Comparison of ENCODE assay signal across 9 mouse cellular contexts in genomic region chr11:90355270-90355681, GRCm38 (mm10). TPM values are rescaled to one million over a fixed set of nuclear protein-coding genes. Genes with fewer than 3 reads are reported as not detected.
DNase-seq lines count a peak whose midpoint lies in the region; ATAC-seq lines count a peak whose summit lies in the region.
"Had no signal": no experiment of that assay in that cellular context is flagged by ENCODE, and none has a peak within 500 bp of the region (broad histone marks: within the 10 kb centered on the region; RNA-seq: fewer than 3 reads in every experiment).

No protein-coding gene starts in this region.

- WGBS in neural tube, embryonic 15.5 days = 58% methylated on average over 7 of the region's 7 CpGs
- 20% methylated on average over 7 of the region's 7 CpGs for WGBS in heart, embryonic 15.5 days
- WGBS in liver, embryonic 16.5 days (ENCODE audit: insufficient replicate concordance) = 41% methylated on average over 7 of the region's 7 CpGs

- no peaks in the 10 kb centered on the region for H3K9me3 ChIP-seq in neural tube, embryonic 15.5 days (replicated peaks)
- H3K9me3 ChIP-seq in heart, embryonic 15.5 days (replicated peaks) = no peaks in the 10 kb centered on the region
- no peaks in the 10 kb centered on the region for H3K9me3 ChIP-seq in liver, embryonic 16.5 days (replicated peaks; ENCODE audit: control insufficient read depth, low read length)
- H3K9me3 ChIP-seq: stomach, embryonic 15.5 days had no signal

- DNase-seq in neural tube, embryonic 10.5 days (ENCODE audit: extremely low spot score, low spot score) = no peak
- DNase-seq in cerebellum, postnatal 10 days = peak; percentile 85 to 91
- DNase-seq in urinary bladder, adult 2 months (ENCODE audit: low spot score) = peak; percentile 49
- DNase-seq in thymus, postnatal 0 days (ENCODE audit: low spot score) = no peak
- DNase-seq in thymus, postnatal 14 days = no peak

- H3K4me2 ChIP-seq in neural tube, embryonic 15.5 days = no peak overlapping the region
- H3K4me2 ChIP-seq in heart, embryonic 15.5 days = no peak overlapping the region
- H3K4me2 ChIP-seq in liver, embryonic 16.5 days (ENCODE audit: low read depth, low read length) = no peak overlapping the region
- H3K4me2 ChIP-seq: stomach, embryonic 15.5 days had no signal

- peaks cover 25% of the 10 kb centered on the region for H3K4me1 ChIP-seq in neural tube, embryonic 15.5 days
- peaks cover 45% of the 10 kb centered on the region for H3K4me1 ChIP-seq in heart, embryonic 15.5 days (replicated peaks)
- H3K4me1 ChIP-seq in liver, embryonic 16.5 days (ENCODE audit: control insufficient read depth, low read depth, low read length) = peaks cover 17% of the 10 kb centered on the region

- H3K9ac ChIP-seq in neural tube, embryonic 15.5 days (replicated peaks) = no peak overlapping the region
- H3K9ac ChIP-seq in heart, embryonic 15.5 days = no peak overlapping the region; the same call in 1 of the 2 replicates
- no peak overlapping the region for H3K9ac ChIP-seq in liver, embryonic 16.5 days (ENCODE audit: low read depth, low read length)
- H3K9ac ChIP-seq: stomach, embryonic 15.5 days had no signal

- H3K27ac ChIP-seq in neural tube, embryonic 15.5 days (replicated peaks) = 0 out of 2 replicates have a peak overlapping the region, but pooled peaks have one; percentile 13
- H3K27ac ChIP-seq in heart, embryonic 15.5 days = peak overlapping the region; percentile 80
- peak overlapping the region; percentile 53 for H3K27ac ChIP-seq in liver, embryonic 16.5 days (ENCODE audit: low read length)
- H3K27ac ChIP-seq: stomach, embryonic 15.5 days had no signal

- ATAC-seq in neural tube, embryonic 15.5 days (ENCODE audit: low FRiP score) = no peak
- ATAC-seq in heart, embryonic 15.5 days (replicated peaks; ENCODE audit: insufficient number of reproducible peaks, insufficient read depth, low FRiP score, low read depth) = peak; percentile 54
- no peak for ATAC-seq in liver, embryonic 16.5 days (ENCODE audit: low read depth)

- no peaks in the 10 kb centered on the region for H3K27me3 ChIP-seq in neural tube, embryonic 15.5 days (replicated peaks)
- H3K27me3 ChIP-seq in heart, embryonic 15.5 days = no peaks in the 10 kb centered on the region
- no peaks in the 10 kb centered on the region for H3K27me3 ChIP-seq in liver, embryonic 16.5 days (ENCODE audit: control insufficient read depth, insufficient read depth, low read depth, low read length)
- H3K27me3 ChIP-seq: stomach, embryonic 15.5 days had no signal

- H3K36me3 ChIP-seq in neural tube, embryonic 15.5 days = no peaks in the 10 kb centered on the region
- no peaks in the 10 kb centered on the region for H3K36me3 ChIP-seq in heart, embryonic 15.5 days
- H3K36me3 ChIP-seq in liver, embryonic 16.5 days (ENCODE audit: control insufficient read depth, insufficient read depth) = no peaks in the 10 kb centered on the region
- H3K36me3 ChIP-seq: stomach, embryonic 15.5 days had no signal

- H3K4me3 ChIP-seq in neural tube, embryonic 15.5 days (replicated peaks) = no peak overlapping the region
- H3K4me3 ChIP-seq in heart, embryonic 15.5 days = no peak overlapping the region
- no peak overlapping the region for H3K4me3 ChIP-seq in liver, embryonic 16.5 days (ENCODE audit: low read depth, low read length)
- H3K4me3 ChIP-seq: stomach, embryonic 15.5 days had no signal

RNA-seq across cellular contexts. Expression of gene Hlf, which starts 35.4 kb away (rescaled TPM):
- polyA plus RNA-seq in neural tube, embryonic 15.5 days (2015; fragmentation: Nextera tagmentation; extraction: Ambion mirVana) = 2.6 and 3.2 TPM in 2 replicates
- 4.7 and 4.9 TPM in 2 replicates for polyA plus RNA-seq in heart, embryonic 15.5 days (2015; fragmentation: Nextera tagmentation; extraction: Ambion mirVana)
- polyA plus RNA-seq in liver, embryonic 16.5 days (2015; fragmentation: Nextera tagmentation; extraction: Ambion mirVana) = 6.0 and 7.1 TPM in 2 replicates
- 33.1 and 35.4 TPM in 2 replicates for polyA plus RNA-seq in urinary bladder, adult 2 months (2012; rRNA removed)
- polyA plus RNA-seq in thymus, postnatal 0 days (2015; fragmentation: Nextera tagmentation; extraction: Ambion mirVana) = 0.72 and 0.85 TPM in 2 replicates

Comparison
In these comparisons a context has a peak if more than half of its experiments do, and no peak if none do; other contexts are left out.
1. H3K27ac ChIP-seq: peak in every context shown above with its lines; median percentile 80 in heart, embryonic 15.5 days; 53 in liver, embryonic 16.5 days; 13 in neural tube, embryonic 15.5 days.
2. DNase-seq: peak in cerebellum, postnatal 10 days (2 of 2) and urinary bladder, adult 2 months (single experiment); none in neural tube, embryonic 10.5 days (single experiment), thymus, postnatal 0 days (single experiment) and thymus, postnatal 14 days (single experiment).